Mouse (Mus musculus): ENCODE results near the gene Ubr4. TPM values are rescaled to one million over a fixed set of nuclear protein-coding genes. Genes with fewer than 3 reads are reported as not detected.

The Ubr4 gene
- total and polyA plus RNA-seq, 3 experiments = 81.9 to 270 (median 177) TPM

DNA sequence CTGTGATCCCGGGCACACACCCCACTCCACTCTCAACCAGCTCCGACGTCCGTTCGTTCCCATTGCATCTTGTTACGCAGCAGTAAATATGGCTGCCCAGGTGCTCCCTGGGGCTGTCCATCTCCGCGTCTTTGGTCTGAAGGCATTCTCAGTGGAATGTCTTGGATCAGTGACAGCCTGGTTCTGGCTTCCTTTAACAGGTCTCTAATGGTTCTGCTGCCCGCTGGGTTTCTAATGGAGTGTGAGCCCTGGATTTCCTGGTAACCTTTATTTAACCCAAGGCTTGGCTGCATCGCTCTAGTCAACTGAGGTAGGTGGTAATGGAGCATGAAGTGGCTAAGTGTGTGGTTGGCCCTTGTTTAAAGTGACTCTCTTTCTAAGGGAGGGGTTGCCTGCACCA is 179.7 kb downstream of the Ubr4 start:
- Histone ChIP-seq H3K4me1 (ENCODE audit: control insufficient read depth in 1 of 2, insufficient read depth in 2 of 2, low read length in 2 of 2) (no peaks in the 10 kb centered on the region), H3K27ac (ENCODE audit: control insufficient read depth, low read depth, low read length) (no peak overlapping the region), H3K4me3 (ENCODE audit: control insufficient read depth in 1 of 2, insufficient read depth in 1 of 2, low read depth in 2 of 2, low read length in 2 of 2) (no peak overlapping the region), H3K9ac (ENCODE audit: control insufficient read depth, low read depth, low read length, poor library complexity, severe bottlenecking) (no peak overlapping the region), H3K27me3 (ENCODE audit: control insufficient read depth in 1 of 2, insufficient read depth in 2 of 2, low read length in 2 of 2) (peaks cover 0 to 1% of the 10 kb centered on the region in 2 experiments; a peak in 2 of 4 replicates), H3K79me2 (ENCODE audit: control insufficient read depth, insufficient read depth, low read length, poor library complexity) (no peaks in the 10 kb centered on the region), H3K36me3 (ENCODE audit: control insufficient read depth in 1 of 2, insufficient read depth in 2 of 2, low read length in 2 of 2) (no peaks in the 10 kb centered on the region), H3K9me3 (replicated peaks; ENCODE audit: insufficient read depth, low read length) (no peaks in the 10 kb centered on the region)
- DNase-seq (ENCODE audit: low read depth, low spot score) = no peak
- TF ChIP-seq ZMIZ1 (IDR thresholded peaks at IDR 0.05; ENCODE audit: low read depth, low read length) (no peak), ETS1 (IDR thresholded peaks at IDR 0.05; ENCODE audit: low read depth, low read length) (no peak), HCFC1 (IDR thresholded peaks at IDR 0.05; ENCODE audit: low read depth, low read length) (no peak), JUND (IDR thresholded peaks at IDR 0.05; ENCODE audit: low read depth, low read length) (no peak), POLR2AphosphoS2 (IDR thresholded peaks at IDR 0.05; ENCODE audit: low read length) (no peak), SIN3A (IDR thresholded peaks at IDR 0.05; ENCODE audit: low read length) (no peak), NRF1 (IDR thresholded peaks at IDR 0.05; ENCODE audit: insufficient read depth, low read depth, low read length, poor library complexity, severe bottlenecking) (no peak), ZKSCAN1 (IDR thresholded peaks at IDR 0.05; ENCODE audit: low read depth, low read length) (no peak), SMC3 (IDR thresholded peaks at IDR 0.05; ENCODE audit: low read depth, low read length) (no peak), UBTF (IDR thresholded peaks at IDR 0.05; ENCODE audit: borderline replicate concordance, insufficient read depth, low read depth, low read length) (no peak), MYC (IDR thresholded peaks at IDR 0.05; ENCODE audit: low read depth, low read length) (no peak), RAD21 (IDR thresholded peaks at IDR 0.05; ENCODE audit: low read depth, low read length) (no peak), TAL1 (IDR thresholded peaks at IDR 0.05; ENCODE audit: low read length) (no peak)

DNA sequence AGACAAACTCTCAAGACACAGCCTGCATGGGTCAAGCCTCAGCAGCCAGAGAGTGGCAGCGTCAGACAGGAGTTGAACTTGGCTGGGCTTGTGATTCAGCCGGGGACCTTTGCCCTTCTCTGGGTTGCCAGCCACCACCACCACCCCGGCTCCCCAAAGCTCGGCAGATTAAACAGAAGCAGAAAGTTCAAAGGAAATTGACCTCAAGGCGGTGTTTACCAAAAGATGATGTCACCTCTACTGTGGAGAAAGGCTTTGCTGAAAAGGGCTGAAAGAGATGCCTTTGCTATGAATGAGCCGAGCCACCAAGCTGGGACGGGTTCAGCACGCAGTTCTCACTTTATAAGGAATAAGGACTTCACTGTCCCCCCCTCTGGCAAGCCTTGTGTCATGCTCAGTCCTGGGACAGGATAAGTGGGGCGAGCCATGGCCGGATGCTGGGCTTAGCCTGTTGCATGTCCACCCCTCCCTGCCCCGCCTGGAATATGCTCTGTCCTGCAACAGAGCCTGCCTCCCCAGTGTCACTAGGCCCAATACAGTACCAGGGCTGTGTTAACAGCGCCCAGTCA is 182.8 kb downstream of the Ubr4 start:
- Histone ChIP-seq H3K79me2 (ENCODE audit: control insufficient read depth, insufficient read depth, low read length, poor library complexity) (no peaks in the 10 kb centered on the region), H3K27me3 (ENCODE audit: control insufficient read depth in 1 of 2, insufficient read depth in 2 of 2, low read length in 2 of 2) (peaks cover 0 to 1% of the 10 kb centered on the region in 2 experiments; a peak in 2 of 4 replicates), H3K36me3 (ENCODE audit: control insufficient read depth in 1 of 2, insufficient read depth in 2 of 2, low read length in 2 of 2) (no peaks in the 10 kb centered on the region), H3K4me3 (ENCODE audit: control insufficient read depth in 1 of 2, insufficient read depth in 1 of 2, low read depth in 2 of 2, low read length in 2 of 2) (no peak overlapping the region), H3K9me3 (replicated peaks; ENCODE audit: insufficient read depth, low read length) (no peaks in the 10 kb centered on the region), H3K27ac (ENCODE audit: control insufficient read depth, low read depth, low read length) (no peak overlapping the region), H3K9ac (ENCODE audit: control insufficient read depth, low read depth, low read length, poor library complexity, severe bottlenecking) (no peak overlapping the region), H3K4me1 (ENCODE audit: control insufficient read depth in 1 of 2, insufficient read depth in 2 of 2, low read length in 2 of 2) (no peaks in the 10 kb centered on the region; a peak in 1 of 4 replicates)
- no peak for TF ChIP-seq GATA1 (IDR thresholded peaks at IDR 0.05; ENCODE audit: low read depth, low read length)
- no peak for DNase-seq (ENCODE audit: low read depth, low spot score)

DNA sequence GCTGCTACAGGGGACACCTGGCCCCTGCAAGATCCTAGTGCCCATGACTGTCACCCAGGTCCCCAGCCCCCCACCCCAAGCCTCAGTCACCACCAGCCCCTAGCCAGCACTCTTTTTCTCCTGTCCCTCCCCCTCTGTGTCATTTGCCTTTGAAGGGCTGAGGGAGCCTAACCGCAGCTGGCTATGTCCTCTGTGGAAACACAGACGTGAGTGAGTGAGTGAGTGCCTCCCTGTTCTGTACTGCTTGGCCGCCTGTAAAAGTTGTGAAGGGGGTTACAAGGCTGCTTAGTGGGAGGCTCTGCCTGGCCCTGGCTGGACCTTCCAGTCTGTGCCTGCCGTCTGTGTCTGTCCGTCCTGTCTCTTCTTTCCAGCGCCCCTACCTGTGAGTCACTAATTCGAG is 183.3 kb downstream of the Ubr4 start:
- no peaks in the 10 kb centered on the region; a peak in 1 of 4 replicates for H3K4me1 ChIP-seq (ENCODE audit: control insufficient read depth in 1 of 2, insufficient read depth in 2 of 2, low read length in 2 of 2)
- DNase-seq (ENCODE audit: low read depth, low spot score) = no peak
- H3K27me3 ChIP-seq (ENCODE audit: control insufficient read depth in 1 of 2, insufficient read depth in 2 of 2, low read length in 2 of 2) = peaks cover 0 to 1% of the 10 kb centered on the region in 2 experiments; a peak in 2 of 4 replicates
- no peak overlapping the region for H3K4me3 ChIP-seq (ENCODE audit: control insufficient read depth in 1 of 2, insufficient read depth in 1 of 2, low read depth in 2 of 2, low read length in 2 of 2)
- no peak overlapping the region for H3K9ac ChIP-seq (ENCODE audit: control insufficient read depth, low read depth, low read length, poor library complexity, severe bottlenecking)
- H3K79me2 ChIP-seq (ENCODE audit: control insufficient read depth, insufficient read depth, low read length, poor library complexity) = no peaks in the 10 kb centered on the region
- no peak overlapping the region for H3K27ac ChIP-seq (ENCODE audit: control insufficient read depth, low read depth, low read length)
- no peaks in the 10 kb centered on the region for H3K9me3 ChIP-seq (replicated peaks; ENCODE audit: insufficient read depth, low read length)
- H3K36me3 ChIP-seq (ENCODE audit: control insufficient read depth in 1 of 2, insufficient read depth in 2 of 2, low read length in 2 of 2) = no peaks in the 10 kb centered on the region
- TF ChIP-seq ZMIZ1 (IDR thresholded peaks at IDR 0.05; ENCODE audit: low read depth, low read length) (no peak), KAT2A (conservative IDR thresholded peaks at IDR 0.05; ENCODE audit: low read depth, low read length) (no peak), CTCF (IDR thresholded peaks at IDR 0.05 in 2 of 3, conservative IDR thresholded peaks at IDR 0.05 in 1 of 3; ENCODE audit: control insufficient read depth in 1 of 3, insufficient read depth in 1 of 3, low read depth in 2 of 3, low read length in 3 of 3, poor library complexity in 1 of 3, severe bottlenecking in 1 of 3) (no peak), ELF1 (IDR thresholded peaks at IDR 0.05; ENCODE audit: low read depth, low read length) (no peak), POLR2A (IDR thresholded peaks at IDR 0.05; ENCODE audit: control insufficient read depth in 1 of 2, insufficient read depth in 1 of 2, low read depth in 1 of 2, low read length in 2 of 2, poor library complexity in 1 of 2) (no peak), GABPA (IDR thresholded peaks at IDR 0.05; ENCODE audit: low read depth, low read length) (no peak)

Measured in MEL (cell line).